Mouse (Mus musculus): Measurements from ENCODE around the gene Tspan4. TPM values are rescaled to one million over a fixed set of nuclear protein-coding genes. Genes with fewer than 3 reads are reported as not detected.

Tspan4 gene
- polyA plus RNA-seq, 1 experiment: 0.31 TPM

DNA sequence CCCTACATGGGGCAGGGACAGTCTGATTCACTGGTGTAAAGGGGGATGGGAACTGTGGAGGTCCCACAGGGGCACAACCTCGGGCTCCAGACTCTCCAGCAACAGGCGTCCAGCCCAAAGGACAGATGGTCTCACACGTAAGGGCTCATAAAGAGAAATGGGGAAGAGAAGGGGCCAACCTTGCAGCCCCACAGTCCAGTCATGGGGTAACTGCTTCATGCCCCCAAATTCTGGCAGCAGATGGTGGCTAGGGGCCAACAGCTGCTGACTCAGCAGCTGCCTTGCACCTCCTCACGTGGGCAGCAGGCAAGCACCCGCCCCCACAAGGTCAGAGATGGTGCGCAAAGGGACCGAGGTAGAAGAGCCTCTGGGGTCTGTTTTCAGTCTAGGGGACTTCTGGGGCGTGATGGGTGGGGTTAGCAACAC, 42.8 kb upstream of the Tspan4 start:
- Histone ChIP-seq H3K27me3 (ENCODE audit: control insufficient read depth) (no peaks in the 10 kb centered on the region; the same call in 1 of the 2 replicates), H3K36me3 (ENCODE audit: control insufficient read depth) (peaks cover 50% of the 10 kb centered on the region), H3K9me3 (ENCODE audit: control insufficient read depth, low read length) (no peaks in the 10 kb centered on the region), H3K4me3 (replicated peaks) (no peak overlapping the region), H3K4me1 (ENCODE audit: control insufficient read depth) (peaks cover 71% of the 10 kb centered on the region)
- TF ChIP-seq TAL1 (IDR thresholded peaks at IDR 0.05; ENCODE audit: low read length): no peak
- TF ChIP-seq GATA1 (IDR thresholded peaks at IDR 0.05; ENCODE audit: low read length): no peak

DNA sequence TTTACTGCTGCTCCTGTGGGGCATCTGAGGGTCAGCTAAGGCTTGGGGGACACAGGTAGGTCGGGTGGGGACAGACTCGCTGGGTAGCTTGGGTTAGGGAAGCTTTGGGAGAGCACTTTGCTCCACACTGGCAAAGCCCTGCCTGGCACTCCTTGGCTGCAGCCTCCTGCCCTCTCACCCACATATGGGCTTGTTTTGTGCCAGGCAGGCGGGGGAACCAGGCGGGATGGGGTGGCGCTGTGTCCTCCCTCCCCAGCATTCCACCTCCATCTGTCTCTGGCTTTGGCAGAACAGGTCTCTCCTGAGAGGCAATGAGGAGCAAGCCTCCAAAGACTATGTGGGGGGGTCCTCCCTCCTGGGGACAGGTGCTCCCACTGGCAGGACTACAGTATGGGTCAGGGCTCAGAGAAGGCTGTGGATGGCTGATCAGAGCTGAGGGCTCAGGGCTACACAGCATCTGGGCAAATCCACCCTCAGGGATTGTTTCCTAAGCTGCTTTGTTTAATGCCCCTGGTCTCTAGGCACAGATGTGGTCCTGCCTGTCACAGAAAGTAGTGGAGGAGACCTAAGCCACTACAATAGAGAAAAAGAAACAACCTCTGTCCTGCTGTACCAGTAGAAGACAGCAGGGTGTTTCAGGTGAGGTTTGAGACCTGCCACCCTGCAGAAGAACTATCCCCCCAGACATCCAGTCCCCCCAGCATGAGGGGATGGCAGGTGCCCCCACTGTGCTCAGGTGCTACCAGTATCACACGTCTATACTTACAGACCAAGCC, 42.1 kb upstream of the Tspan4 start:
- H3K4me1 ChIP-seq (ENCODE audit: control insufficient read depth): peaks cover 74% of the 10 kb centered on the region
- no peaks in the 10 kb centered on the region for H3K9me3 ChIP-seq (ENCODE audit: control insufficient read depth, low read length)
- peaks cover 56% of the 10 kb centered on the region for H3K36me3 ChIP-seq (ENCODE audit: control insufficient read depth)
- no peak overlapping the region for H3K4me3 ChIP-seq (replicated peaks)
- no peak for TF ChIP-seq TAL1 (IDR thresholded peaks at IDR 0.05; ENCODE audit: low read length)
- no peak for TF ChIP-seq GATA1 (IDR thresholded peaks at IDR 0.05; ENCODE audit: low read length)
- no peaks in the 10 kb centered on the region; the same call in 1 of the 2 replicates for H3K27me3 ChIP-seq (ENCODE audit: control insufficient read depth)

DNA sequence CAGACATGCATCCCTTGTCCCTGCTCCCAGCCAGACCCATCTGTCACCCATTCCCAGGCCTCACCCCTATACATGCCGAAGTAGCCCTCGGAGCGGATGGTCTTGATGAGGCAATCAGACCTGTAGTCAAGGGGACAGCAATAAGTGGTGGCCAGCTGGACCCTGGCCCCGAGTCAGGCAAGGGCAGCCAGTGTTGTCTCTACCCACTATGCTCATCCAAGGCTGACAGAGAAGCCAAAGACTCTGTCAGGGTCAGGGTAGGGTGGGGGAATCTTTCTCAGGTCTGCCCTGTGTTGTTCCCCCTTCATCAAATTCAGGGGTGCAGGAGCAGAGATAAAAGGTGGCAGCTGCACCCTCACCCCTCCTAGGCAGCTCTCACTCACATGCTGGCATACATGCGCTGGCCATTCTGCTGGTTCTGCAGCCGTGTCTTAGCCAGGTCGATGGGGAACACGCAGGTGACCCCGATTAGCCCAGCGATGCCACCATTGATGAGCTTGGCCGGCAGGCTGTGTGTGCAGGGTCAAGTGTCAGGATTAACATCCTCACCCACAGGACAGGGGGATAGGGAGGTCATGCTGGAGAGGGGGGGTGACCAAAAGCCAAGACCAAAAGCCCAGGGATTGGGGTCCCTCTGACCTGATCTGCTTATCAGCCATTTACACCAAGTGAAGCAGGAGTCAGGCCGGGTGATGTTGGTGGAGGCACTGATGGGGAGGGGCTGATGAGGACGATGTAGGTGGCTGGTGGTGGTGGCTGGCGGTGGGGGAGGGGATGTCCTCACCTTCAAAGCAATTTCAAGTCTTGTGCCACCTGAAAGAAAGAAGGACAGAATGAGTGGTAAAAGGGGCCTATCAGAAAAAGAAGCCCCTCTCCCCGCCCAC, 41.3 kb upstream of the Tspan4 start:
- TF ChIP-seq TAL1 (IDR thresholded peaks at IDR 0.05; ENCODE audit: low read length) (no peak), GATA1 (IDR thresholded peaks at IDR 0.05; ENCODE audit: low read length) (no peak)
- Histone ChIP-seq H3K27me3 (ENCODE audit: control insufficient read depth) (no peaks in the 10 kb centered on the region; the same call in 1 of the 2 replicates), H3K9me3 (ENCODE audit: control insufficient read depth, low read length) (no peaks in the 10 kb centered on the region), H3K36me3 (ENCODE audit: control insufficient read depth) (peaks cover 64% of the 10 kb centered on the region), H3K4me3 (replicated peaks) (no peak overlapping the region), H3K4me1 (ENCODE audit: control insufficient read depth) (peaks cover 80% of the 10 kb centered on the region)

DNA sequence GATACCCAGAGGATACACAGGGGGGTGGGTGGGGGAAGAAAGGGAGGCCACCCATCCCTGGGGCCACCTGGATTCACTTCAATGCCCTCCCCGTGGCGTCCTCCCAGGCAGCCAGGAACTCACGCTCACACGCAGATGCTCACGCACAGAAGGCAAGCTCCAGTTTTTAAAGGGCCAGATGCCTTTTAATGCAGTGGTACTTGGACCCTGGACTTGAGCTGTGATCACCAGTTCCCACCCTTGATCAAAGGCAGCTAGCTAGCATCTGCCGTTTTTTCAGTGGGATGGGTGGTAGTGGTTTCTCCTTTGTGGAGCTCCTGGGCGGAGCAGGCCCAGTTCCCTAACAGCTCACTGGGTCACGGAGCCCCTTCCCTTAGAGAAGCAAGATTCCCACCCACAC, 40.6 kb upstream of the Tspan4 start:
- no peaks in the 10 kb centered on the region for H3K9me3 ChIP-seq (ENCODE audit: control insufficient read depth, low read length)
- H3K36me3 ChIP-seq (ENCODE audit: control insufficient read depth): peaks cover 71% of the 10 kb centered on the region
- H3K4me1 ChIP-seq (ENCODE audit: control insufficient read depth): peaks cover 78% of the 10 kb centered on the region

DNA sequence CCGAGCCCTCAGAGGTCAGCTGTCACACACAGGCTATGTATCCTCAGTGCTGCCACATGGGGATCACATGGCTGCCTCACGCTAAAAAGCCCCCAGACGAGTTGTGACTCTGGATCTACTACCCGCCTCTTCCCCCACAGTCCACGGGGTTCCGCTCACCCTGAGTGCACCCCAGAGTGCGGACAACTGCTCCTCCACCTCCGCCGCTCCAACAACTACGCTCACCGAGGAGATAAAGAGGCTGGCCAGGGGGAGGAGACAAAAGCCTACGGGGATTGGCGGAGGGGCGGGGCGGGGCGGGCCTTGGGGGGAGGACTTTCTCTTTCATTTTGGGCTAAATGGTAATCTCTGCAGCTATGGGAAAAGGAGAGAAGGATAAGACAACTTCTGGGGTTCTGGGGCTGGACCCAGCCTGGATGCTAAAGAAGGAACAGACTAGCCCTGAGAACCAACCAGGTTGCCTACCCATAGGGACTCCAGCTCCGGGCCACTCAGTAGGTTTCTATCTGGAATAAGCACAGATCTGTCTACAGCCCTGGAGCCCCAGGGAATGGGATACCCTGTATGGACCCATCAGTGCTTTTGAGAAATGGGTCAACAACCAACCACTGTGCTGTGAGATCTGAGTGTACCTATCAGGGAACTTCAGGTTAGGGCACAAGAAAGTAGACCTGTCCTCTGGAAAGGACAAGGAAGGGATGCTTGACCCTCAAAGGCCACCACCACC, 39.7 kb upstream of the Tspan4 start:
- no peak for TF ChIP-seq GATA1 (IDR thresholded peaks at IDR 0.05; ENCODE audit: low read length)
- TF ChIP-seq TAL1 (IDR thresholded peaks at IDR 0.05; ENCODE audit: low read length): no peak
- Histone ChIP-seq H3K27me3 (ENCODE audit: control insufficient read depth) (no peaks in the 10 kb centered on the region), H3K9me3 (ENCODE audit: control insufficient read depth, low read length) (no peaks in the 10 kb centered on the region), H3K4me1 (ENCODE audit: control insufficient read depth) (peaks cover 77% of the 10 kb centered on the region), H3K4me3 (replicated peaks) (peak overlapping the region; percentile 59), H3K36me3 (ENCODE audit: control insufficient read depth) (peaks cover 78% of the 10 kb centered on the region)

More for the DNA sequence above, 40.6 kb upstream of the Tspan4 start:
- no peak for TF ChIP-seq TAL1 (IDR thresholded peaks at IDR 0.05; ENCODE audit: low read length)
- no peak for TF ChIP-seq GATA1 (IDR thresholded peaks at IDR 0.05; ENCODE audit: low read length)
- Histone ChIP-seq H3K4me3 (replicated peaks) (peak overlapping the region; percentile 59), H3K27me3 (ENCODE audit: control insufficient read depth) (no peaks in the 10 kb centered on the region)

DNA sequence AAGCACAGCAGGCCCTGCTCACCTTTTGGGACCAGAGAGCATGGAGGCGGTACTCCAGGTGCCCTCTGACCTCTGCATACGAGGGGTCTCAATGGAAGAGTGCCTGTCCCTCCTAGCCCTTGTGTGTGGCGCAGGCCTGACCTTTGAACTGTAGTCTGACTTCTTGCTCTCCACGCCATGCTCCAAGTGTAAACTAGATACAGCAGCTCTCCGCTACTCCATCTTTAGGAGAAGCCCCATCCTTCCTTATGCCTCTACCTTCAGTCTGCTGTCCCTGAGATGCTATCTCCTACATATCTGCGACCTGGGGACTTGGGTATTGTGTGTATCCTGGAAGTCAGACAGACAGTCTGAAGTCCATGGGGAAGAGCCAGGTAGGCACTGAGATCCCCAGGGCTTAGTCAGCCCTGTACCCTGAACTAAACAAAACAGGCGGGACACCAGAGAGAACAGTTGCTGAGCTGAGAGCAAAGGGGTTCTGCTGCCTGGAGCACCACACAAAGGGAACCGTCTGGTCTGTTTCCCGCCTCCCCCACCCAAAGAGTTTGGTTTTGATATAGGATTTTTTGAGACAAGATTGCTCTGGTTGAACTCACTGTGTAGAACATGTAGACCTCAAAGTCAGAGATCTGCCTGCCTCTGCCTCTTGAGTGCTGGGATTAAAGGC, 39.1 kb upstream of the Tspan4 start:
- Histone ChIP-seq H3K4me1 (ENCODE audit: control insufficient read depth) (peaks cover 84% of the 10 kb centered on the region), H3K4me3 (replicated peaks) (peak overlapping the region; percentile 59), H3K27me3 (ENCODE audit: control insufficient read depth) (no peaks in the 10 kb centered on the region), H3K9me3 (ENCODE audit: control insufficient read depth, low read length) (no peaks in the 10 kb centered on the region), H3K36me3 (ENCODE audit: control insufficient read depth) (peaks cover 78% of the 10 kb centered on the region)
- TF ChIP-seq TAL1 (IDR thresholded peaks at IDR 0.05; ENCODE audit: low read length) (no peak), GATA1 (IDR thresholded peaks at IDR 0.05; ENCODE audit: low read length) (no peak)

DNA sequence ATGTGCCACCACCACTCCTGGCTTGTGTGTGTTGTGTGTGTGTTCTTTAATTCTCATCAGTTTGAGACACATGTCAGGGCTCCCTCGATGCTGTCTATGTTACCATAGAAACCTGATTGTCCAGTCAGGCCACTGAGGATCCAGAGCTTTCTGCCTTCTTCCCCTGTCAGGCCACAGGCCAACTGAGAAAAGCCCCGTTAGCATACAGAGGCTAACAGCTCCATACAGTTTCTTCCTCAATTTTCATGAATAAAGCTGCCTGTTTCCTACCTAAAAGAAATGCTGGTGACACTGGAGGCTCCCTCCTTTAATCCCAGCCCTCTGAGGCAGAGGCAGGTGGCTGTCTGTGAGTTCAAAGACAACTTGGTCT, 38.5 kb upstream of the Tspan4 start:
- peak overlapping the region; percentile 76 for H3K4me3 ChIP-seq (replicated peaks)
- H3K9me3 ChIP-seq (ENCODE audit: control insufficient read depth, low read length): no peaks in the 10 kb centered on the region
- peaks cover 78% of the 10 kb centered on the region for H3K36me3 ChIP-seq (ENCODE audit: control insufficient read depth)
- no peak for TF ChIP-seq GATA1 (IDR thresholded peaks at IDR 0.05; ENCODE audit: low read length)
- no peak for TF ChIP-seq TAL1 (IDR thresholded peaks at IDR 0.05; ENCODE audit: low read length)
- peaks cover 89% of the 10 kb centered on the region for H3K4me1 ChIP-seq (ENCODE audit: control insufficient read depth)
- H3K27me3 ChIP-seq (ENCODE audit: control insufficient read depth): no peaks in the 10 kb centered on the region
